Mouse (Mus musculus) left cerebral cortex, adult 2 months (tissue): ENCODE results near the gene Tnfrsf1b. TPM values are rescaled to one million over a fixed set of nuclear protein-coding genes. Genes with fewer than 3 reads are reported as not detected.

Experiments used
- DNase-seq, 2 experiments: peaks; one replicate each; pipeline ENCODE4 v3.0.0; 2021 to 2022; ENCODE audit warnings: low spot score in 2 of 2, mixed read lengths in 1 of 2; ENCODE audit errors: extremely low spot score in 1 of 2
- H3K27ac ChIP-seq: fragments of 200-600 bp; 2 replicates; pipeline ENCODE4 v1.8.1; 2022
- H3K4me3 ChIP-seq: fragments of 200-600 bp; 2 replicates; pipeline ENCODE4 v1.8.1; 2022
- CTCF ChIP-seq: fragments of 200-600 bp; IDR thresholded peaks from 2 replicates; pipeline ENCODE4 v1.8.1; 2022; ENCODE audit warnings: antibody characterized with exemption, mild to moderate bottlenecking, moderate library complexity
- intact Hi-C: fragments of 180-260 bp; cut with DNase I; formaldehyde crosslinking; loops from one replicate; pipeline ENCODE4 v1.15.1; 2025
- total RNA-seq, 2 experiments: library from RNA; stranded (reverse); gene quantifications; 2 replicates each; pipeline ENCODE4 v1.2.3; 2021

Gene Tnfrsf1b
- total RNA-seq, 2 experiments from 2014 or later: 2.9 to 3.1 TPM

DNA sequence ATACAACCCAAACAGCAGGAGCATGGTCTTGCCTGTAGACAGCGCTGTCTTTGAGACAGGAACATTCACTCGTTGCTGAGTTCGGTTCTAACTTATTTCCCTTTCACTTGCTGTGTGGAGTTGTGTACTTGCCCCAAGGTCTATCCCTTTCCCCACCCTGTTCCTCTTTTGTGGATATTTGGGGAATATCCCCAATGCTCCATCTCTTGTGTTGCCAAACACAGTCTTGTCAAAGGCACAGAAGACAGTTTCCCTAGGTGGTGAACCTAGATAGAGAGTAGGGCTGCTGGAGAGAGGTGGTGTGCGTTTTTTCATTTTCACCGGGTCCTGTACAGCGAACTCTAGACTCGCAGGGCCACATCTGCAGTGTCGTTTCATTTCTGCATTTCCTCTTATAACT is 5.9 kb upstream of the Tnfrsf1b start:
- no peak for TF ChIP-seq CTCF
- H3K27ac ChIP-seq: no peak overlapping the region
- no peak for DNase-seq
- no peak overlapping the region for H3K4me3 ChIP-seq
- intact Hi-C loops: no loop called here

DNA sequence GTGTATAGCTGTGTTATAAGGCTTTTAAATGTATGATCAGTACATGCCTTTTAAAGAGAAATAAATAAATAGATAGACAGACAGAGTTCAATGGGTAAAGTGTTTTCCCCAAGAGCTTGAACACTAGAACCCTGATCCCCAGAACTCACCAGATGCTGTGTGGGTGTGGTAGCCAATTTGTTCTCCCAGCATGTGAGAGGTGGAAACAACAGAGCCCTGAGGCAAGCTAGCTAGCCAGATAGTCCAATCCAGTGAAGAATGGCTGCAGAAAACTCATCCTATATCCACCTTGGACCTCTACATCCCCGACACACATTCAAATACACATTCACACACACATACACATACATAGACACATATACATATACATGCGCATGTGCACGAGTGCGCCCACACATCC is 4.9 kb upstream of the Tnfrsf1b start:
- no peak for TF ChIP-seq CTCF
- Histone ChIP-seq H3K4me3 (no peak overlapping the region), H3K27ac (no peak overlapping the region)
- DNase-seq: no peak
- intact Hi-C loops: no loop called here

DNA sequence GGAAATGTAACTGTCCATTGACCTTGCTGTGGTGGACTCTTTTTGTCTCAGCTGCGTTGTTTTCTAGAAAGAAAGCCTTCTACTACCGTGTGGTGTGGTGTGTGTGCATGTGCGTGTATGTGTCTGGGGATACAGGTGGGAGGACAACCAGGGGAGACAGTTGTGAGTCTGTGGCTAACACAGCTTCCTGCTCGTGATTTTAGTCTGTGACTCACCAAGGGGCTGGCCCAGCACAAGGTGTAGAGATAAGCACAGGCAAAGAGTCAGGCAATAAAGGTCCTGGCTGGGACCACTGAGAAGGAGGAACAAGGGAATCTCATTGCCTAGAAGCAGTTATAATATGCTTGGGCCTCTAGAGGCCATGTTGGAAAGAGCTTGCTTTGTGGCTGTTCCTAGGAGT is 3.3 kb upstream of the Tnfrsf1b start:
- intact Hi-C loops: no loop called here
- Histone ChIP-seq H3K4me3 (no peak overlapping the region), H3K27ac (no peak overlapping the region)
- no peak for DNase-seq
- TF ChIP-seq CTCF: no peak

DNA sequence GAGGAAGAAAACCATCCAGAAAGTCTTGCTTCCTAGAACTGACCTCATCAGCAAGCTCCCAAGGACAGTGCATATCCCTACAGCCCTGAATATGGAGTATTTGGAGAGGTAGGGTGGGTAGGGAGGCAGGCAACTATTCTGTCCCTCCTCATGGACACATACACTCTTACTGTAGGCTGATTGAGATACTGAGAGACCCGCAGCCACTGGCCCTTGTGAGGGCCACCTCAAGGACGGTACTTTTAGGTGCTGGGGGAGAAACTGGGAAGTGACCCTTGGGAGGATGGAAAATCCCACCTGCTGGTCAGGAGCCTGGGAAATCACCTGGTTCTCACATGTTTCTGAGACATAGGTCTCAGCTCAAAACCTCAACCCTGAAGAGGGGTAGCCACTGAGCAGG is 886 bp upstream of the Tnfrsf1b start:
- no peak overlapping the region for H3K4me3 ChIP-seq
- no peak for TF ChIP-seq CTCF
- DNase-seq: no peak
- intact Hi-C loops: no loop called here
- no peak overlapping the region for H3K27ac ChIP-seq

DNA sequence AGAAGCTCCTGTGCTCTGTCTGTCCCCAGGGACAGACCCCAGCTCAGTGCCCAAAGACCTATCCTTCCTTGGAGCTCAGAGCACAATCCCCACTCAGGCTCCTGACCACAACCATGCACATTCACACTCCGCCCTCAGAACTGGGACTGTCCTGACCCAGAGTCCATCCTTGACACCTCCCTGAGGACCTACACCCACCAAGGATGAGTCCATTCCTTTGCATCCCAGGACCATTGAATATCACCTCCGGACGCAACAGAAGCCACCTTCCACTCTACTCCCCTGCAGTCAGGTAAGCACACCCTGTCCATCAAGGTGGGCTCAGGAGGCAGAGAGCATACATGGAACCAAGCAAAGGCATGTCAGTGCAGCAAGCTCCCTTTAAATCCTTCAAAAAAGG is 1.1 kb downstream of the Tnfrsf1b start:
- intact Hi-C loops: no loop called here
- Histone ChIP-seq H3K27ac (no peak overlapping the region), H3K4me3 (no peak overlapping the region; the same call in 1 of the 2 replicates)
- no peak for DNase-seq
- TF ChIP-seq CTCF: no peak

DNA sequence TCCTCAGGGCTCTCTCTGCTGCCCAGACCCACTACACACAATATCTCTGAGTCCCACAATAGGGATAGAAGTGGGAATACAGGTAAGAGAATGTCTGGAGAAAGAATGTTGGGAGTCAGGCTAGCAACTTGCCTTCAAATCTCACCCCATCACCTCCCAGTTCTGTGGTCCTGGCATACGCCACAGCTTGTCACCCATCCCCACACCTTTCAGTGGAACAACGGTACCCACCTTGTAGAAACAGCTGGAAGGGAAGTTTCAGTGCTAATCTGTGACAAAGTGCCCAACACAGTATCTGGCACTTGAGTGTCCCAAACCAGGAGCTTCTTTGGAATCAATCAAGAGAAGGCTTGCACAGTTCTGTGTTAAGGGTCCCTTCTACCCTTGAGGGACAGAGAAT is 2.0 kb downstream of the Tnfrsf1b start:
- DNase-seq: no peak
- TF ChIP-seq CTCF: no peak
- no peak overlapping the region for H3K27ac ChIP-seq
- no peak overlapping the region for H3K4me3 ChIP-seq
- intact Hi-C loops: no loop called here

DNA sequence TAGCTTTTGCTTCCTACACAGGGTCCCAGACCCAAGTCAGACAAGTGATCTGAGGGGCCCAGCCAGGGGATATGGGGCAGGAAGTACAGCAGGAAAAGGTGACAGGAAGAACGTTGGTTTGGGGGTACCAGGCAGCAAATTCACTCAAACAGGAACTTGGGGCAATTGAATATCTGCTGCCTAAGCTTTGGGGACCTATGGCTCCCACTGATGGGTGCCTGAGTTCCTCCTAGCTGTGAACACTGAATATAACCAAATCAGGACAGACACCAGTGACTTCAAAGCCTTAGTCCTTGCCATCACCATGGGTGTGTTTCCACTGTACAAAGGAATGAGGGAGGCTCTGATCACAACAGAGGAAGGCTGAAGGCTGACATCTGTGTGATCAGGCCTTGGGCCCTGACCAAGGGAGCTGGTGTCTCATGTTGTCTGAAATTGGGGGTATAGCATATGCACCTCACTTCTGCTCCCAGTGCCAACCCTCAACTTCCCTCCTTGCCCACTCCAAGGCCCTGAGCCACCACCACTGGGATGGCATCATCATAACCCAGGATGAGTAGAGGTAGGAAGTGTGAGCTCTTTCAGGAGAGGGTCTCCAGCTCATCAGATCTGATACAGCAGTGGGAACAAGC is 3.8 kb downstream of the Tnfrsf1b start:
- intact Hi-C loops: no loop called here
- no peak overlapping the region for H3K27ac ChIP-seq
- no peak for TF ChIP-seq CTCF
- no peak for DNase-seq
- no peak overlapping the region for H3K4me3 ChIP-seq

DNA sequence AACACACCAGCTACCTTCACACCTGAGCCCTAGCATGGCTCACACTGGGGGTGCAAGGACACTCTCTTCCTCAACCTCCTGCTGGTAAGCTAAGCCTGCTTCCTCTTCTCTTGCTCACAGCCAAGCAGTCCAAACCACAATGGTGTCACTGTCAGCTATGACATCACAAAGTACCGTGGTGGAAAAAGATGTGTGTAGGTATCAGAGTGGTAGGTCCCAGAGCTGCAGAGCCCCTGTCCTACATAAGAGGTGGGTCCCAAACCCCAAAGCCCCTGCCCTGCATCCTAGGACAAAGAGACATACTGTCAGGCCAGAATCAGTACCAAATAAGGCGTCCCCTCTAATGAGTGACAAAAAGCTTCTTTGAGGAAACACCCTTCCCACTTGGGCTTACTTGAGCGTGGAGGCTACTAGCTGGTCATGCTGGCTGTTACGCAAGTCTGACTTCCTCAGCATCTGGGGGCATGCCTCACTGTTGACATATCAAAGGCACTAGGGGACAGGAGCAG is 5.9 kb downstream of the Tnfrsf1b start:
- Histone ChIP-seq H3K4me3 (no peak overlapping the region), H3K27ac (no peak overlapping the region)
- no peak for TF ChIP-seq CTCF
- DNase-seq: no peak
- intact Hi-C loops: no loop called here

DNA sequence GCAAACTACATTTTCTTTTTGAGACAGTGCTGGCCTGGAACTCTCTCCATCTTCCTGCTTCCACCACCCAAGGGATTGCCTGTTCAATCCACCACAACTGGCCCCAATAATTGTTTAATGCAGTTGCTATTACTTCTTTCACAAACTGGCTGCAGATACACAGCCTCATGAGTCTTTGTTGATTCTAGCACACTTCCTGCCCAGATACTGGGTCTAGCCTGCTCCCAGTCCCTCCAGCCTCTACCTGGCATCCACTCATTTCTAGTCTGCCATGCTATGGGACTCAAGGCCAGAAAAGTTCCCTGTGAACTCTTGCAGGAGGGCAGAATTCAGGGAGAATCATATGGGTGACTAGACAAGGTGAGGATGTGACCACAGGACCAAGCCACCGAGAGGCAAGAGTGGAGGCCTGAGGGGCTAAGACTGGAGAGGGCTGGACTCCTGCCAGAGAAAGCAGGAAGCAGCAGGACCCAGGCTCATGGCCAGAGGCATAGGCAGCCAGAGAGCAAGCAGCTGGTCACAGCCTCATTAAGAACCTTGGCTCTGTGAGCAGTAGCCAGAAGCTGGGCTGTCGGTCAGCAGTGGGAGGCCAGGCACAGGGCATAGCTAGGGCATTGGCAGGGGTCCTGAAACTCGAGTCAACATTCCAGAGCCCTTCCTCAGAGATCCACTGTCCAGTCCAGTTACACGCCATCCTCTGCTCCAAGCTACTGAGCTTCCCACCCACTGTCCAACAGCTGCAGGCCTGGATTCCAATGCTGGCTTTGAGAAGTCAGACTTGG is 7.4 kb downstream of the Tnfrsf1b start:
- DNase-seq: peak; percentile 23 to 31
- intact Hi-C loops: no loop called here
- no peak for TF ChIP-seq CTCF
- Histone ChIP-seq H3K4me3 (no peak overlapping the region), H3K27ac (no peak overlapping the region)

DNA sequence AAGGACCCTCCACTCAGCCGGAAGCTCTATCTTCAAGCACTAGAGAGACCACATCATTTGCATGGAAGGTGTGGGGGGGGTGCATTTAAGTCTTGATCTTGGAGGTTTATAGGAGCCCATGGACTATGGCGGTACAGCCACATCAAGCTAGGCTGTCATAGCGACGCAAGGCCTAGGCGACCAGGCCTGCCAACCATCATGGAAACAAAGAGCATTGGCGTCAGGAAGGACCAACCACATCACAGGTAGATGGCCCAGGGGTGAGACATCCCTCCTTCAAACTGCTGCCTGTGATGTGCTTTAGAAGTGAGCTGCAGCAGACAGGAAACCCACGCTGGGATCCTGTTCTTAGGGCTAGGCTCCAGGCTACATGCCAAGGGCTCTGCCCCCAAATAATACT is 10.6 kb downstream of the Tnfrsf1b start:
- intact Hi-C loops: no loop called here
- H3K4me3 ChIP-seq: no peak overlapping the region
- TF ChIP-seq CTCF: no peak
- H3K27ac ChIP-seq: no peak overlapping the region
- no peak for DNase-seq

DNA sequence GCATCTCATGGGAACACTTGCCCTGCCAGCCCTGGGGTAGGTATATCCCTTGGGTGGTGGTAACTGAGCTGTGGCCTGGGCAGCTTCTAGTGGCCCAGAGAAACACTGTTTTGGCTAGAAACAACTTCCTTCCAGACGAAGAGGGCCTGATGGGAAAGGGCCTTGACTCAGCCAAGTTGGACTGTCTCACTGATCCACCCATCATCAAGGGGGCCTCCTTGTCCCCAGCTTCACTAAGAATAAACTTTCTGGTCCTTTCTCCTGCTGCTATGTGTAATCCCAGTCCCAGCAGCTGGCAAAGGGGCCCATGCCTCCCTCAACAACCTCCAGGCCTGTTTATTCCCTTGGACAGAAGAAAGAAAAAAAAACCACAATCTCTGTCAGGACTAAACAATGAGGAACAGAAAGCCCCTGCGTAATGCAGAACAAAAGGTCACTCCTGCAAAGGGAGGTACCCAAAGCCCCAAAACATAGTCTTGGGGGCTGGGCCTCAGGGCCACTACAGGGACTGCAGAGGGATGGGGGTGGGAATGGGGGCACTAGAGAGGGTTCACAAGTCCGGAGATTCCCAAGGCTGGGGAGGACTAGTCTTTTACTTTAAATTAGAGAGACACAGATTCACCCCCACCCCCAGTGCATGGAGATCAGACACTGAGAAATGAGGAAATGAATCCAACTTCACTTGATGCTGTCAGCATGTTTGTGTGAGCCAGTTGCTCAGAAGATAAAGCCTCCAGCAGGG is 13.0 kb downstream of the Tnfrsf1b start:
- Histone ChIP-seq H3K27ac (peak overlapping the region; percentile 1; the same call in 1 of the 2 replicates), H3K4me3 (no peak overlapping the region)
- DNase-seq: no peak
- TF ChIP-seq CTCF: no peak
- intact Hi-C loops: no loop called here

DNA sequence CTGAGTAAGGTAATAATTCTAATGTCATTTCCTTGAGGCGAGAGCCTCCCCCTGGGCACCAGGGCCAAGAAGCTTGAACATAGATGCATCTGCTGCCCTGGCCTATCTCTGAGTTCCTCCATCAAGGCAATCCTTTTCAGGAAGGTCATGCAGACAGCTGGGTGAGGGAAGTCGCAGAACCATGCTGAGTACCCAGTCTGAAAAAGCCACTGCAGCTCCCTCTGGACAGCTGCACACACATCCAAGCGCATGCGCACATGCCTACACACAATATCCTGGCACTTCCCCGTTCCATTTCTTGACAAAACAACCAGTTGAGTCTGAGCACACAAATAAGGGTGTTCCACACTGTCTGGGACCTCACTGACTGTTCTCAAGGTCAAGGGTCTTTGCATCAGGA is 14.9 kb downstream of the Tnfrsf1b start:
- intact Hi-C loops: no loop called here
- no peak for DNase-seq
- no peak for TF ChIP-seq CTCF
- Histone ChIP-seq H3K27ac (no peak overlapping the region), H3K4me3 (no peak overlapping the region)
